Mouse (Mus musculus) cerebellum, postnatal 10 days (tissue): ENCODE measurements at regions not wholly inside any gene's neighbourhood (a gene's known extent, or its start where the extent isn't known, plus 50 kb on each side); places are given as distances from the start of the nearest gene placed in this dataset.
"Not testable (repeated sequence)": the region's sequence is repeated elsewhere in the genome, so short reads cannot be mapped to it uniquely, and the experiment has no call there.

Source experiments
- DNase-seq, 2 experiments: peaks; one replicate each; pipeline ENCODE4 v3.0.0; 2021; ENCODE audit warnings: mixed read lengths in 2 of 2

DNA sequence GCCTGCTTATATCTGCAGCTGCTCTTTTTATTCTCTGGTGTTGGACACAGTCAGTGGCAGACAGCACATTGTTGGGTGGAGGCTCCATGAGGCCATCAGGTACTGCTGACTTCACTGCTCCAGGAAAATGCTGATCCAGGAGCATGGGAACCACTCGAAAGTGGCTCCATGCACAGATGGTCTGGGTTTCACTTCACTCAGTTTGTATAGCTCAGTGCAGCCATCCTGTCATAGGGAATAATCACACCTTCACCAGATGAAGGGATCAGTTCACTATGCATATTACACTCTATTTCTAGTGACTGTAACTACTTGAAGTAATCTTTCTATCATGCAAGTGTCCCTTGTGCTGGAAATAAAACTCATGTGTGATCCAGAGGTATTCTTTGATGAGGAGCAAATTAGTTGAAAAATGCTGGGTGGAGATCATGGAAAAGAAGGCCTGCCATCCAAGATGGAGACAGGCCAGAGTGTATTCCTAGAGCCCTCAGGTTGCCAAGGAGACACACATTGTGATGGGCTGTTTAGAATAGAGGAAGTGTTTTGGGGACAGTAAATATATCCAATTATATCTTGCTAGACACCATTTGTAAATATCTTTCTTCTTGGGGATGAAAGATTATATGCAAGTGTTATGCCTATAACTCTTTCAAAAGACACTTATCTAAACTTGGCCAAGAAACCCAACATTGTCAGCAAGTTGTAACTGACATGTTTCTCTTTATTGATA lies 103.7 kb upstream of the Arhgap42 start:
- no peak for DNase-seq

DNA sequence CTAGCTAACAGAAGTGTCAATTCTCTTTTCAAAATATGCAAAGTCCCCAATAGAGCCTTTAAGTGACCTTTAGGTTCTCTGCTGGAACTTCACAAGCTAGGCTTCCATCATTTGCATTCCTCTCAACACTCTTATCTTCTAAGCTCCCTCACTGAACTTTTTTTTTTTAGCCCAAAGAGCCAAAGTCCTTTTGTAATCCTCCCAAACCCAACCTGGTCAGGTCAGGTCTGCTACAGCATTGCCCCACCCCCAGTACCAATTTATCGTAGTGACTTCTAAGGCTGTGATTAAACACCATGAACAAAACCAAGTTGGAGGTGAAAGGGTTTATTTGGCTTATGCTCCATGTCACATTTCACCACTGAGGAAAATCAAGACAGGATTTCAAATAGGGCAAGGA lies 79.7 kb upstream of the Arhgap42 start:
- DNase-seq: no peak

DNA sequence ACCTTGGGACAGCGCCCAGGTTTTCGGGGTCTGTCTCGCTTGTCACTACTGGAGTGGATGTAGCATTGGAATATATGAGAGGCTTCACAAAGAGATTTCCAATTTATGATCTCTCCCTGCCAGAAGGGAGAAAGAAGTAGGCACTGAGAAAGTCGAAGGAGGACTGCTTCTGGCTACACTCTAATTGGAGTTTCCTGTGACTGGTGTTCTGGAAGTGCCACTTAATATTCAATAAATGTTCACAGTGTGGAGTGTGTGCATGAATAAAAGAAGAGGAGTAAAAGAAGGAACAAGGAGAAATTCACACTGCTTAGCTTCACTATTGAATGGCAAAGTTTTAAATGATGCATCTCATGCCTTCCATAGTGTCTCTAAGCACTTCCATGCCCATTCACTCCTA lies 77.1 kb upstream of the Arhgap42 start:
- DNase-seq: no peak

DNA sequence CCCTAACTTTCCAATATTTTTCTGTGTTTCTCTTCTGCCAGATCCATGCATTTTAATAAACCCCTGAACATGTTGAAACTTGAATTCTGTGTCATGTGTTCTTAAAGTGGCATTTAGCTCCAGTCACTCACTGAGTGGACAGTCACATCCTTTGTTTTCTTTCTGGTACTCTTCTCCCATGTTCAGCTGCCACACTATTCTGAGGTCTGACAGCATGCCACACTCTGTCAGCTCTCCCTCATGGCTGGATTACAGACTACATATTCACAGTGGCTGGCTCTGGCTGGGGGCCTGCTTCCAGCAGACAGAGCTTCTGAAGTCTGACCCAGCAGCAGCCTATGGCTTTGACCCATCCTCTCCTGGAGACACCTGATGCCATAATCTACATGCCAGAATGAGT lies 73.4 kb upstream of the Arhgap42 start:
- peak in 1 of 2 experiments; percentile 4 for DNase-seq

DNA sequence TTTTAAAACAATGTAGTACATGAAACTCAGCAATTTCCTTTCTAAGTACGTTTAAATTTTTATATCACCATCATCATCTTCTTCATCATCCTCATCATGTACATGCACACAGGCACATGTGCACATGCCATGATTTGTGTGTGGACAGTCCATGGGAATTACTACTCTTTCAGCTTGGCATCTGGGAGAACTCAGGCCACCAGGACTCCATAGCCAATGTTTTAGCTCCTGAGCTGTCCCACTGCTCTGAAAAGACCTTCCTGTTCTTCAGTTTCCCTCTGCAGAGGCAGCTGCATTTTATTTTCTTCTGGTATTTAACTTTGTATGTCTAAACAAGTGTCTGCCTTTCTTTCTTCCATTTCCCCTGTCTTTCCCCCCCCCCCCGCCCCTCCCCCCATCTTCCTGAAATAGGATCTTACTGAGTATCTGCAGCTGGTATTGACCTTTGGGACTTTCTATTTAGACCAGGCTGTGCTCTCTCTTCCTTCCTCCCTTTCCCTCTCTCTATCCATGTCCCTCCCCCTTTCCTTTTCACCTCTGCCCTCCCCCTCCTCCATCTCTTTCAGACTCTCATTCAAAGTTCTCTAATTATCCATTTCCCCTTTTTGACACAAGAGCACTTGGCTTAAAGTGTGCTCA lies 72.8 kb upstream of the Arhgap42 start:
- DNase-seq: no peak

DNA sequence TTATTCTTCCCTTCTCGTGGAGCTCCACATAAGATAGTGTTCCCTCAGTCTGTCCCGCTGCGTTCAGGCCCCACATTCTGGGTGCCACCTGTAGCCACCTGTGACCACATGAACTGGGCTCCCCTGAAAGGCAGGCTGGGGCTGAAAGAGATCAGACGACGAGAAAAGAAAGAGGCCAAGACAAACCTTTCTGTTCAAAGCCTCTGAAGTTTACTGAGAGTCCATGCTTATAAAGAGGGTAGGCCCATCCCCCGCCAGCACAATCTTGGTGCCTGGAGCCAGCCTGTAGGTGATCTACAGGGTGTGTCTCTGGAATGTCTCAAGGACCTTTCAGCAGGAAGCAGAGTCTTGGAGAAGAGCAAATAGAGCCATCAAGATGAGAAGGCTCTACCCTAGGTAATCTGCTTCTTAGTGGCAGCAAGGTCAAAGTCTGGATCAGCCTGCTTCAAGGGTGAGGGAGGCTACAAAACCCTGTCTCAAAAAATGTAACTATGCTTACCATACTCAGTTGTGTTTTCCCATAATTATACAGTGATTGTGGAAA lies 72.2 kb upstream of the Arhgap42 start:
- not testable (repeated sequence) for DNase-seq

DNA sequence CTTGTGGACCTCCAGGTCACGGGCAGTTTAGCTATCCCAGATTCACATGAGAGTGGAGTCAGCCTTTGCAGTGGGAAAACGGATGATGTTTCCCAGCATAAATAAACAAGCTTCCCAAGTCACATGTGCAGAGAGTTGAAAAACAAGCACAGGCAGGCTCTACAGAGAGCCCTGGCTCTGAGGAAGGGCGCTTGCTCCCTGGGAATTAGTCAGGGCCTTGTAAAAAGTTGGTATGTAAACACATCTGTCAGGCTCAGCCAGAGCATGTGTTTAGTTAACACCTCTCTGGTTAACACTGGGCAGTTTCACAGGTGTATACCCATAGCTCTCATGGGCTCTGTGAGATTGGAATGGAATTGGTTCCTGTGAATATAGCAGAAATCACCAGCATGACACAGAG lies 51.9 kb upstream of the Arhgap42 start:
- no peak for DNase-seq

DNA sequence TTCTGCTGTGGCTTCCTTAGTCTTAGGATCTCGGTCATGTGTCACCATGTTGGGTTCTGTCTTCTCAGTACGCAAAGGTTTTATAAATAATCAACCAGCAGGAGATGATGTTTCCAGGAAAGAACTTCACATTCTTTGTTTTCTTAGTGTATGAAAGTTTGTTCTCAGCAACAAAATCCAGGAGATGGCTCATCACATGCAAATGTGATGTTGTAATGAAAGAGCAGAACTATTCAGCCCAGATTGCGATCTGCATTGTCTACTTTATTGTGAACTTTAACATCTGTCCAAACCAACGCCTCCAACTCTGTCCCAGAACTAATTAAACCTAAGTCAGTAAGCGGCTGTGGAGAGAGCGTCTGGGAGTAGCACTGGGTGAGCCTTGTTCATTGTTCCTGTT lies 50.7 kb upstream of the Arhgap42 start:
- DNase-seq: no peak
